Mouse (Mus musculus): ENCODE data around the gene Cfap52. TPM values are rescaled to one million over a fixed set of nuclear protein-coding genes. Genes with fewer than 3 reads are reported as not detected.

Cfap52 gene
- polyA plus RNA-seq, 1 experiment from 2014 or later: 2.8 TPM

- WGBS: 33% methylated on average over 7 of the region's 7 CpGs
- H3K4me2 ChIP-seq: no peak overlapping the region
- no peaks in the 10 kb centered on the region for H3K9me3 ChIP-seq (replicated peaks)
- H3K36me3 ChIP-seq: no peaks in the 10 kb centered on the region
- H3K4me3 ChIP-seq (replicated peaks): no peak overlapping the region
- no peaks in the 10 kb centered on the region for H3K27me3 ChIP-seq (replicated peaks)
- H3K9ac ChIP-seq (replicated peaks): no peak overlapping the region
- 0 out of 2 replicates have a peak overlapping the region, but pooled peaks have one; percentile 0 for H3K27ac ChIP-seq (replicated peaks)
- peaks cover 5% of the 10 kb centered on the region; the same call in 1 of the 2 replicates for H3K4me1 ChIP-seq
- 0 out of 2 replicates have a peak, but pooled peaks have one; percentile 47 for ATAC-seq (ENCODE audit: low FRiP score)
Measured at GRCm38 (mm10) chr11:67895641-67896040, 69.8 kb downstream of the Cfap52 start.

GRCm38 (mm10) chr11:67888521-67888920 lies 76.9 kb downstream of the Cfap52 start:
- no peaks in the 10 kb centered on the region for H3K27me3 ChIP-seq (replicated peaks)
- no peaks in the 10 kb centered on the region for H3K4me1 ChIP-seq
- no peaks in the 10 kb centered on the region for H3K36me3 ChIP-seq
- H3K4me2 ChIP-seq: no peak overlapping the region
- no peak overlapping the region for H3K27ac ChIP-seq (replicated peaks)
- WGBS: 86% methylated on average over 5 of the region's 5 CpGs
- no peak overlapping the region for H3K9ac ChIP-seq (replicated peaks)
- no peak overlapping the region for H3K4me3 ChIP-seq (replicated peaks)
- no peaks in the 10 kb centered on the region for H3K9me3 ChIP-seq (replicated peaks)
- ATAC-seq (ENCODE audit: low FRiP score): no peak

- WGBS: 97% methylated on average over 2 of the region's 2 CpGs
- no peak for ATAC-seq (ENCODE audit: low FRiP score)
- no peaks in the 10 kb centered on the region for H3K9me3 ChIP-seq (replicated peaks)
- H3K27ac ChIP-seq (replicated peaks): no peak overlapping the region
- H3K9ac ChIP-seq (replicated peaks): no peak overlapping the region
- no peaks in the 10 kb centered on the region for H3K4me1 ChIP-seq
- H3K36me3 ChIP-seq: no peaks in the 10 kb centered on the region
- H3K27me3 ChIP-seq (replicated peaks): no peaks in the 10 kb centered on the region
- no peak overlapping the region for H3K4me2 ChIP-seq
- H3K4me3 ChIP-seq (replicated peaks): no peak overlapping the region
Measured at GRCm38 (mm10) chr11:67885921-67886320, 79.5 kb downstream of the Cfap52 start.

Other genes with a start within 250 kb of the Cfap52 start
- 0.13 TPM in 1 of 2 replicates, not detected in the other for gene Glp2r, start 194.5 kb downstream of the Cfap52 start, polyA plus RNA-seq (2015; fragmentation: Nextera tagmentation; extraction: Ambion mirVana)
- gene Gsg1l2, start 191.0 kb downstream of the Cfap52 start, polyA plus RNA-seq (2015; fragmentation: Nextera tagmentation; extraction: Ambion mirVana): 0.20 TPM in 1 of 2 replicates, not detected in the other
- gene Dhrs7c, start 167.5 kb downstream of the Cfap52 start, polyA plus RNA-seq (2015; fragmentation: Nextera tagmentation; extraction: Ambion mirVana): 0.68 and 1.3 TPM in 2 replicates
- gene Usp43, start 43.5 kb downstream of the Cfap52 start, polyA plus RNA-seq (2015; fragmentation: Nextera tagmentation; extraction: Ambion mirVana): 0.69 and 0.77 TPM in 2 replicates
- gene Stx8, start 542 bp upstream of the Cfap52 start, polyA plus RNA-seq (2015; fragmentation: Nextera tagmentation; extraction: Ambion mirVana): 62.0 and 64.6 TPM in 2 replicates

All from neural tube, embryonic 15.5 days (tissue).